Mouse (Mus musculus): ENCODE data around the gene Ccl28.
"Not testable (repeated sequence)": the region's sequence is repeated elsewhere in the genome, so short reads cannot be mapped to it uniquely, and the experiment has no call there.

The Ccl28 gene

DNA sequence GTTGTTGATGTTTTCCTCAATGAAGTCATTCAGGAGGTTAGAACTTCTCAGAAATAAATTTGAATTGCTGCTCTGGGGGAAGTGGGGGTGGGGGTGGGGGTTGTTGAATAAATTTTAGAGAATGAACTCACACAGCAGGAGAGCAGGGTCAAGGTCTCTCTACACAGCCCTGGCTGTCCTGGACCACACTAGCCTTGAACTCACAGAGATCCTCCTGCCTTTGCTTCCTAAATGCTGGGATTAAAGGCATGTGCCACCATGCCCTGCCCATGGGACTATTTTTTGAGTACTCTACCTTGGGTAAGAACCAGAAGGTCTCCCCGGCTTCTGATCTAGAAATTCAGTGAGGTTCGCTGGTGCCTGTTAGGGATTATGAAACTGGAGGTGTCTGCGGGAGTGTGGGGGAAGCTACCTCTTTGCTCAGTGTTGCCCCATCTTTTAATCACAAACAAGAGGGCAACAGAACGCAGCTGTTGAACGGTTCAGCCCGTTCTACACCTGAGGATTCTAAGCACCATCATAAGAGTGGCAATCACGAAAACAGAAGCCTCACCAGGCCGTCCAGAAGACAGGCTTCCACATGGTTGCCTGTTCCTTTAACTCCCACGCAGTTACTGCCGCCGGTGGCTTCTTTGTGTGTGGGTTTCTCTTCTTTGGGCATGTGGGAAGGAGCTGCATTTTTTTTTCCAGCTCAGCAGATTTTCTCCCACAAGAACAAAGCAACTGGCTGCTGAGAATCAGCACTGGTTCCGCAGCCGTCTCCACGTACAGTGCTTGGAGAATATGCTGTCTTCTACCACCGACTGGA, 25.5 kb downstream of the Ccl28 start:
- peak in 1 of 2 experiments; percentile 16 for DNase-seq (ENCODE audit: low spot score in 2 of 2)

DNA sequence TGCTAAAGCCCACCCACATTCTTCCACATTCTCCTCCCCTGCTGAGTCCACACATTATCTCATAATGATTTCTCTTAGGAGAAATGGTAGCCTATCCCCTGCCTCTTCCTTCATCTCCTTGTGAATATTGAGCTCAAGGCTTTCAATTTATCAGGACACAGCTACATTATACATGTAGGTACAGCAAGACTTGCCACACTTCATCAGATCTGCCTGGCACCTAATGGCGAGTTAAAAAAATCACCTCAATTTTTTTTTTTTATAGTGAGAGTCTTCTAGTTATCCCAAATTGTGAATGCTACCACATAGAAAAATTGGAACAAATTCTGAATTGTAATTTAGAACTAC, 26.1 kb downstream of the Ccl28 start:
- DNase-seq (ENCODE audit: low spot score in 2 of 2), result no peak

DNA sequence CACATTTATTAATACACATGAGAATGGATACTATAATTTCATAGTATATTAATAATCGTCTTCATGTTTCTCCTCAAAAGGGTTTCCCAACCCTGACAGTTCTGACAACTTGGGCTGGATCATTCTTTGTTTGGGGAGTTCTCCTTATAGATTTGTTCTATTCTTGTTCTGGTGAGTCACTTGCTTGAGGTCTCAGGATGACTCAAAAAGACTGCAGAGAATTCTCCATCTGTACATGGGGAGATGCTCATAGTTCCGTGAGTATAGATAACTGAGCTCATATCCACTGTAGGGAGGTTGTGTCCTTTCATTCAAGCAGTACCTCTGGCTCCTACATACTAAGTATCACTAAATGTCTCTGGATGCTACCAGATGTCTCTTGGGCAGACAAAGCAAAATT, 31.1 kb downstream of the Ccl28 start:
- no peak for DNase-seq (ENCODE audit: low spot score in 2 of 2)

DNA sequence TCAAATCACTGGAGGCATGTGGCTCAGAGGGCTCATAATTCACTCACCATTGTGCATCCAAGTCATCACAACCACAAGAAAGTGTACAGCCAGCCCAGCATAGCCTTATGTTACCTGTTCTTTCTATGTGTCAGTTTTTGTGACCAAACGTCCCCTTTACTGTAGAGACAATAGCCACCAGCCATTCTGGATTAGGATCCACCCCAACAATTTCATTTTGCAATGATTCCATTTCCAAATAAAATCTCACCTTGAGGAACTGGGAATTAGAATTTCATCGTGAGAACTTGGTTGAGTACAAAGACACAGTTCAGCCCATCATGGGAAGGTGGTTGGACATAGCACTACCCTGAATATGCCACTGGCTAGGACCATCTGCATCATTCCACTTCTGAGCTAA, 32.6 kb downstream of the Ccl28 start:
- no peak for DNase-seq (ENCODE audit: low spot score in 2 of 2)

DNA sequence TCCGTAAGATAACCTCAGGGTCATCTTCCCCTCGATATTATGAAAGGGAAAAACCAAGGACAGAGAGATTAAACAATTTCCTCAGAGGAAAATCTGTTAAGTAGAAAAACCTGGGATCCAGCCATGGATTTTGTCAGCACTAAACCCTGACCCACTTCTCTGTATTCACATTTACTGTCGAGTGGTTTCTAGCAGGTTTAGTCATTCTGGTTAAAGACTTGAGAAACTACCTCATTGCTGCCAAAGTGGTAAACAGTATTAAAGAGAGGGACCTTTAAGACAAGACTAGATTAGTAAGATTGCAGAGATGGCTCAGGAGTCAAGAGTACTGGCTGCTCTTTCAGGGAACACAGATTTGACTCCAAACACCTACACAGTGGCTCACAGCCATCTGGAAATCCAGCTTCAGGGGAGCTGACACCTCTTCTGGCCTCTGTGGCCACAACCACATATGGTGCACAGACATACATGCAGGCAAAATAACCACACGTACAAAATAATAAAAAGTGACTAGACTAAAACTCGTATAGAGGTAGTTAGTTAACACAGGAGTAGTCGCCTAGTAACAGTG, 33.3 kb downstream of the Ccl28 start:
- DNase-seq (ENCODE audit: low spot score in 2 of 2), result no peak

DNA sequence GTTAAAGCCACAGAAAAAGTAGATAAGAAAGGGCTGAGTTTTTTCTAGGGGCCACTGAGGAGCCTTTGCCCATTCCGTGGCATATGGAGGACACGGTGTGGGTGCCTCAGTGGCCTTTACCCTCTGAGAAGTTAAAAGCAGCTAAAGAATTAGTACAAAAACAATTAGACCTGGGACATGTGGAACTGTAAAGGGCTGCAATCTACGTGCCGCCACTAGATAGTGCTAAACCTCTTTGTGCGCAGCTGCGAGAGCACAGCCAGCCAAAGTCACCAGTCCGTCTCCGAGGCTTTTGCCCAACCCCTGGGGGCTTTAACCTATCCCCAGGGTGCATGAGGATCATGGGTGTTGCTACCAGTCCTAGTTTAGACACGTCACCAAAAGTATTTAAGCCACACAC, 37.8 kb downstream of the Ccl28 start:
- not testable (repeated sequence) for DNase-seq (ENCODE audit: low spot score in 2 of 2)

DNA sequence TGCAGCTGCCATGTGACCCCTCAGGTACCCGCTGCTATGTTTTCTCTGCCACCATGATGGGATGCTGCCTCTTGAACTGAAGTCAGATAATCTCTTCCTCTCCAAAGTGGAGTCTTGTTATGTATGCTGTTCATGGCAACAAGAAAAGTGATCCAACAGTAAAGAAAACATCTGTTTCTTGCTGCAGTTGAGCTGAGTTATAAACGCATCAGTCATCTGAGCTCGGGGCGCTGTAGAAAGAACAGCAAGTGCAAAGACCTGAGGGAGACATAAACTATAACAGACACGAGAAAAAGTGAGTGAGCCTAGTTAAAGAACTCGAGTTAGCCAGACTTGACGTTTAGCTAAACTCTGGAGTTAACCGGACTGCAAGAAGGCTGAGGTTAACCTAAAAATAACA, 55.2 kb downstream of the Ccl28 start:
- no peak for DNase-seq (ENCODE audit: low spot score in 2 of 2)

DNA sequence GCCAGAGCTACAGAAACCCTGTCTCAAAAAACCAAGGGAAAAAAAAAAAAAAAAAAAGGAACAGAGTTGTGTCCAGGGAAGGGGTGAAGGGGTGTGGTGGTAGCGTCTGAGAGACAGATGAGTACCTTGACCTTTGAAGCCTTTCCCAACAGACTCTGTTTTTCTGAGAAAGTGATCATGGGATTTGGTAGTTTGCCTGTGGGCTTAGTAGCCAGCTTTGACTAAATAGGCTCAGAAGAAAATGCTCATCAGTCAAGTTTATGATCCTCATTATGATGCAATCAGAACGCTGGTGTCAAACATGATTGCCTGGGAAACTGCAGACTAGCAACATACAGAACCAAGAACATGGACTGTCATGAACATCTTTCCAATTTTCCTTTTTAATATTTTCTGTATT, 56.1 kb downstream of the Ccl28 start:
- no peak for DNase-seq (ENCODE audit: low spot score in 2 of 2)

DNA sequence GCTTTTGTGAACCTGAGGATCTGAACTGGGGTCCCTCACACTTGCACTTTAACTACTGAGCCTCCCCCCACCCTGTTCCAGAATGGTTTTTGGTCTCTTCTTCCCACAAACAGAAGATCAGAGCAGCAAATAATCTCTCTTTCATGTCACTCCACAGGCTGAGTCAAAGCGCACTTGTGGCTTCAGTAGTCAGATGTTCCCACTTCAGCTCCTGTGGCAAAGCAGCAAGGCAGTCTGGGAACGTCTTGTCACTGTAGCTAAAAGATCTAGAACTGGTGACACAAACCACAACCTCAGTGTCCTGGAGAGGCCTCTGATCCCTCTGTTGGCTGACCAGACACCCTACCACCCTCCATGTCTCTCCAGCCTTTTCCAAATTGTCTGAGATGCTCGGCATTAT, 57.5 kb downstream of the Ccl28 start:
- no peak for DNase-seq (ENCODE audit: low spot score in 2 of 2)

DNA sequence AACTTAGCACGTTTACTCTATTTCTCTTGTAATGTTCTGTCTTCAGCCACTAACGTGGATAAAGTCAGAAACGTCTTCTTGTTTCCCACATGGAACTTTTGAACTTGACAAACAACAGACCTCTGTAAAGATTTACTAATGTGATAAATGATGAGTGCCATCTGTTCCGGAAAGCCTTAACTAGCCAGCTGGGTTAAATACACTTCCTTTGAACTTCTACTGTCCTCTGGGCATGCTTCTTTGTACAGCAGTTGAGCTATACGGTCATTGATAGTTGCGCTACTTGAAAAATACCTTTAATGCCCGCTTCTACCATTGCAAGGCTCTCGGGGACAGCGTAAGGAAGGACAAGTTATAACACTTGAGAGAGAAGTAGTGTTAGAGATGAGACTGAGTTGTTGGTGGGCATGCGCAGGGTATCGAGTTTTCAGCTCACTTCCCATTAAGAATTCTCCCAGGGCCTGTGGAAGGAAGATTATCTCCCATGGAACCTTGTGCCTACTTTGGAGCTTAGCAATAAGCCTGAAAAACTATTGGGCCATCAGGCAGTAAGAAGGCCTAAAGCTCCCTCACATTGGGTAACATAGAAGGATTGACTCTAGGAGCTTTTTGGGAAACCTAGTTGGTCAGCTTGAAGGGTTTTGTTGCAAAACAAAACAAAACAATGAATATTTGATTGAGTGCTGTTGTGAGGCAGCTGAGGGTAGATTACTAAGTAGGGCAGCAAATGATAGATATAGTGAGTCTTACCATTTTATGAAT, 61.0 kb downstream of the Ccl28 start:
- no peak for DNase-seq (ENCODE audit: low spot score in 2 of 2)

DNA sequence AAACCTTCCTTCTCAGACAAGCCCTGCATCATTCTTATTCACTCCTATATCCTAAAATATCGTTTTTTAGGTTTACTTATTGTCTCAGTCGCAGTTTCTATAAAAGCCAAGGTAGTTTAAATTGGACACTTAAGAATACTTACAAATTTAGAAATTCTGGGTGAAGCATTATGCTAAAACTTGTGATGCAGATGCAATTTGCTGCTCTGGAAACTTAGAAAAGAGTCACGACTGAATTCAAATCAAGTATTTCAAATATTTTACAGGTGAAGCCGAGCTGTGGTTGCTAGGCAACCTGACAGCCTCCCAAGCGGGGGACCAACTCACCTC, 66.1 kb downstream of the Ccl28 start:
- DNase-seq (ENCODE audit: low spot score in 2 of 2), result no peak

DNA sequence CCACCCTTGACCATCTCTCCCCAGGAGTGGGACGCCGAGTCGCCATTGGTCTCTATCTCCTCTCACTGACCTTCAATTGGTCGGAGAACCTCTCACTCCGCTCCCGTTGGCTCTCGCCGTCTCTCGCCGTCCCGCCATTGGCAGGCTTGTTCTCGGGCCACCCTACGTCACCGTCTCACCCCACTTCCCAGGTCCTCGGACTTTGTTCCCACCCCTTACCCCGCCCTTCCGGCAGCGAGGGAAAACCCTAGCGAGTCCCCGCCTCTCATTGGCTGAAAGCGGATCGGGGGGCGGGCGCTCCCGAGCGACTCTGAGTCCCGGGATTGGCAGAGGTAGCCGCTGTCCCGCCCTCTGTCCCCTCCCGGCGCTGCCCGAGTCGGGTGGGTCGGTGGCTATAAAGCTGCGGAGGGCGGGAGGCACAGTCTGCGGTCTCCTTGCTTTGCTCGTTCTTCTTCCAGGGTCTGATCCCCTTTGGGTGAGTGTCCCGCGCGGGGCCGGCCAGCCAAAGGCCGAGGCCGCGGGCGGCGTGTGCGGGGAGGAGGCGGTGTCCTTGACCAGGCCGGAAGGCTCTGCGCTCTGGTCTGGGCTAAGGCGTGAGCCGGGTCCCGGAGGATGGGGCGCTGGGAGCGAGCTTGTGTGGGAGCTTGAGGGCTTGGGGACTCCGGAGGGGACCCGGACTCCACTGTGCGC, 66.6 kb downstream of the Ccl28 start, which contains the start of gene Hmgcs1:
Gene Hmgcs1, plus strand, starts transcription at position 341 of the 690 bp plus-strand sequence.
- peak; percentile 98 to 99 for DNase-seq (ENCODE audit: low spot score in 2 of 2)

DNA sequence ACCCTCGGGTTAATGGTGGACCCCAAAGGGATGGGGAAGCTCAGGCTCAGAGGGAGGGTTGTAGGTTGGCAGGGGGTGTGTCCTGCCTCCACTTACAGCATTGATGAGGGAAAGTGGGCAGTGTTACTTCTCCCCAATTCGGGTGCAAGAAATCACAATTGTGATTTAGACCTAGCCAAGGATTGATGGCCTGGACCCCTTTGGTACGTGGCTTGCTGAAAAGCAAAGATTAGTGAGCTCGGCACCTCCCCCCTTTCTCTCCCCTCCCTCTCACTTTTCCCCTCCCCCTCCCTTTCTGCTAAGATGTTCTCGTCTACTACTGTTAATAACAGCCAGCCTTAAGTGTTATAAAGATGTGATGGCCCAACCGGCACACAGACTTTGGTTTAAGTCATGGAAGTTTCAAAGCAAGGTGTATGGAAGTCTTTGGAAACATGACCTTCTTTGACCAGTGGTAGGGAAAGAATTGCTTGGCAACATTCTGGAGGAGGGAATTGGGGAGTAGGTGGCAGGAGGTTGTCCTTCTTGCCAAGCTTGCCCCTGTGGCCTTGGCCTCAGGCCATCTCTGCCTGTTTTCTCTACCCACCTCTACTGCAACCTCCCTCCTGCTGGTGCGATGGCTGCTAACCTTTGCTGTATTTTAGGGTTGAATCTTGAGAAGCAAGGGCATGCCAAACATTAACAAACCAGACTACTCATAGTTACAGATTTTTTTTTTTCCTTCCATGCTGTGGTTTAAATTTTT, 67.4 kb downstream of the Ccl28 start:
- no peak for DNase-seq (ENCODE audit: low spot score in 2 of 2)

DNA sequence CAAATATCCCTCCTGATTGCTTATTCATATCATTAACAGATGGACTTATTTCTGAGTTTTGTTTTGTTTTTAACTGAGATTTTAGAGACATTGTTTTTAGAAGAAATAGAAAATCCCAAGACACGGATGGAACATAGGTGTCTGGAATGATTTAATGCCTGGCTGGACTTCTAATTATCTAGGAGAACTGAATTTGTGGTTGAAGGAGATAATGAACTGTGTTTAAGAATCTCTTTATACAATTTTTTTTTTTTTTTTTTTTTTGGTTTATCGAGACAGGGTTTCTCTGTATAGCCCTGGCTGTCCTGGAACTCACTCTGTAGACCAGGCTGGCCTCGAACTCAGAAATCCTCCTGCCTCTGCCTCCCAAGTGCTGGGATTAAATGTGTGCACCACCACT, 68.3 kb downstream of the Ccl28 start:
- not testable (repeated sequence) for DNase-seq (ENCODE audit: low spot score in 2 of 2)

DNA sequence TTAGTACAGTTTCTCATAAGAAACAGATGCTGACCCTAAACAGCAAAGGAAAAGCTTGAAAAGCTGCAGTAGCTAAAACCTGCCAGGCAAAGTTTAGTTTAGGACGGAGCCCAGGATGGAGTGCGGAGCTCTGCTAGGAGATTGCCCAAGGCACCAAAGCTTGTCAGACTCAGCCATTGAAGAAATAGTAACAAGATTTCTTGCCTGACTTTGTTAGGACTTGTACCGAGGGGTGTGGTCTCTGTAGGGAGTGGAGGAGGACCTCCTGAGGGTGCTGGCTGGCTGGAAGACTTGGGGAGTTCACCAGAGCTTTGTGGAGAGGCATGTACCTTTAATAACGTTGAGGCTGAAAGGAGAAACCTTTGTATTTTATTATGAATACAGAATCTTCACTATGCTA, 72.1 kb downstream of the Ccl28 start:
- no peak for DNase-seq (ENCODE audit: low spot score in 2 of 2)

DNA sequence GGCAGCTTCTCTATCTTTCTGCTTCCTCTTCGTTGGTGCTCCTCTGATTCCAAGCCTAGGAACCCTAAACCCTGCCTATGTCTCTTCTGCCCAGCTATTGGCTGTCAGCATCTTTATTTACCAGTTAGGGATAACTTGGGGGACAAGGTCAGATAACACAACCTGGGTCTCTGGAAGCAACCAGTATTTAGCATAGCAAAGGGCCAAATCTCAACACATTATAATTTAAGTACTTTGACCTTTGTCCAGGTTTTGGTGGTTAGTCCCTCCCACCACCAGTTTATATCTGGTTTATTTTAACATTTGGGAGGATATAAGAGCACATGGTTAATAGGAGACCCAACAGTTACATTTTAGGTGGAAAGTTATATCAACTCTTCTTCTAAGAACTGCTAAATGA, 72.9 kb downstream of the Ccl28 start:
- no peak for DNase-seq (ENCODE audit: low spot score in 2 of 2)

DNA sequence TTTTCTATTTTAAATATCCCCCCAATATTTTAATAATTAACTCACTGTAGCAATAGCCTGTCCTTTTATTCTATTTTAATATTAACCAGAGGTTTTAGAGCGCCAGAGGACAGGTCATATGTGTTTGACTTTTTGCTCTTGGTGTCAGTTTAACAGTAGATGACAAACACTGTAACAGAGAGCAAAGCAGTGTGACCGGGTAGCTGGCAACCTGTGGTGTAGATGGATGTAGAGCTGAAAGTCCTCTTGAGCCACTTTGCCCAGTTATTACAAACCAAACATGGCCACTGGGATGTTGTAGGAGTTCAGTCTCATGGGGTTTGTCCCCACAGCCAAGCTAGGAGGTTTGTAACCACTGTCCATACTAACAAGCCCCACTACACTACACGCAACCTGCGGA, 74.8 kb downstream of the Ccl28 start:
- no peak for DNase-seq (ENCODE audit: low spot score in 2 of 2)

Measured in frontal cortex, postnatal 14 days (tissue).